Mouse (Mus musculus) stomach, postnatal 0 days (tissue): ENCODE data around the gene Tln1. TPM values are rescaled to one million over a fixed set of nuclear protein-coding genes. Genes with fewer than 3 reads are reported as not detected.

Experiments
- ATAC-seq: fragments of 200-750 bp; cut with Nextera tagmentation; 2 replicates; pipeline ENCODE4 v1.8.0; 2017; ENCODE audit not compliant: low FRiP score, low TSS enrichment
- DNase-seq: peaks from one replicate; pipeline ENCODE4 v3.0.0-alpha.2; 2016; ENCODE audit warnings: low spot score
- H3K27ac ChIP-seq: fragments of 300-500 bp; sonication (generic); replicated peaks from 2 replicates; pipeline ENCODE4 v1.5.1; 2014; ENCODE audit warnings: mild to moderate bottlenecking, control low read depth
- H3K27me3 ChIP-seq: fragments of 300-500 bp; sonication (generic); 2 replicates; pipeline ENCODE4 v1.6.1; 2014; ENCODE audit warnings: low read length; ENCODE audit not compliant: control insufficient read depth, insufficient read depth
- H3K36me3 ChIP-seq: fragments of 300-500 bp; sonication (generic); 2 replicates; pipeline ENCODE4 v1.6.1; 2014; ENCODE audit warnings: low read length, mixed read lengths; ENCODE audit not compliant: control insufficient read depth, insufficient read depth
- H3K4me1 ChIP-seq: fragments of 300-500 bp; sonication (generic); replicated peaks from 2 replicates; pipeline ENCODE4 v1.6.1; 2014; ENCODE audit warnings: antibody characterized with exemption; ENCODE audit not compliant: control insufficient read depth, insufficient read depth
- H3K4me2 ChIP-seq: fragments of 300-500 bp; sonication (generic); replicated peaks from 2 replicates; pipeline ENCODE4 v1.6.1; 2014; ENCODE audit warnings: low read depth, mild to moderate bottlenecking, control low read depth, moderate library complexity
- H3K4me3 ChIP-seq: fragments of 300-500 bp; sonication (generic); 2 replicates; pipeline ENCODE4 v1.5.1; 2014; ENCODE audit warnings: low read depth, low read length, control low read depth
- H3K9ac ChIP-seq: fragments of 300-500 bp; sonication (generic); 2 replicates; pipeline ENCODE4 v1.6.1; 2014; ENCODE audit warnings: mild to moderate bottlenecking, low read length, control low read depth, mixed read lengths
- H3K9me3 ChIP-seq: fragments of 300-500 bp; sonication (generic); 2 replicates; pipeline ENCODE4 v1.6.1; 2016; ENCODE audit warnings: low read length; ENCODE audit not compliant: control insufficient read depth
- CTCF ChIP-seq: IDR thresholded peaks from 2 replicates; pipeline ENCODE4 v1.5.1; 2016; ENCODE audit warnings: antibody characterized with exemption, low read depth, mild to moderate bottlenecking, moderate library complexity
- EP300 ChIP-seq: optimal IDR thresholded peaks from 2 replicates; pipeline ENCODE3; 2016; ENCODE audit warnings: antibody characterized with exemption
- WGBS: fragments of 180-500 bp; shearing (Covaris S2); extraction: QIAGEN DNeasy Blood & Tissue Kit; methylation state at CpG from one replicate; pipeline ENCODE4 v1.1.7; 2014; 5-methylcytosine and 5-hydroxymethylcytosine counted together
- polyA plus RNA-seq: library from polyadenylated mRNA; unstranded; fragments of >200 nt; fragmentation: Nextera tagmentation; extraction: Ambion mirVana; gene quantifications from 2 replicates; pipeline ENCODE4 v1.2.1, GENCODE M21; 2015

The Tln1 gene
- polyA plus RNA-seq, 1 experiment from 2014 or later: 60.3 TPM

GRCm38 (mm10) chr4:43549055-43549454 lies 13.4 kb downstream of the Tln1 start:
- Histone ChIP-seq H3K4me2 (no peak overlapping the region), H3K9me3 (no peaks in the 10 kb centered on the region), H3K36me3 (peaks cover 87% of the 10 kb centered on the region), H3K4me1 (no peaks in the 10 kb centered on the region), H3K27ac (no peak overlapping the region), H3K27me3 (no peaks in the 10 kb centered on the region), H3K4me3 (no peak overlapping the region), H3K9ac (no peak overlapping the region)
- TF ChIP-seq CTCF (no peak), EP300 (no peak)
- ATAC-seq: no peak
- DNase-seq: no peak
- 92% methylated on average over 12 of the region's 12 CpGs for WGBS

- TF ChIP-seq CTCF: no peak
- no peak for TF ChIP-seq EP300
- Histone ChIP-seq H3K4me3 (no peak overlapping the region), H3K36me3 (peaks cover 87% of the 10 kb centered on the region), H3K9me3 (no peaks in the 10 kb centered on the region), H3K4me2 (no peak overlapping the region), H3K4me1 (no peaks in the 10 kb centered on the region), H3K9ac (no peak overlapping the region), H3K27me3 (no peaks in the 10 kb centered on the region), H3K27ac (no peak overlapping the region)
- ATAC-seq: no peak
- DNase-seq: no peak
- WGBS: 94% methylated on average over 8 of the region's 8 CpGs
Measured at GRCm38 (mm10) chr4:43547160-43547559, 15.3 kb downstream of the Tln1 start.

- Histone ChIP-seq H3K36me3 (peaks cover 88% of the 10 kb centered on the region), H3K4me2 (no peak overlapping the region), H3K4me1 (no peaks in the 10 kb centered on the region), H3K9me3 (no peaks in the 10 kb centered on the region), H3K27ac (no peak overlapping the region), H3K9ac (no peak overlapping the region), H3K4me3 (no peak overlapping the region), H3K27me3 (no peaks in the 10 kb centered on the region)
- no peak for TF ChIP-seq CTCF
- no peak for TF ChIP-seq EP300
- ATAC-seq (no peak), DNase-seq (no peak)
- WGBS: 93% methylated on average over 12 of the region's 12 CpGs
Measured at GRCm38 (mm10) chr4:43546375-43547047, 16.0 kb downstream of the Tln1 start.

GRCm38 (mm10) chr4:43542044-43542443 lies 20.4 kb downstream of the Tln1 start:
- peaks cover 86% of the 10 kb centered on the region for H3K36me3 ChIP-seq
- no peak overlapping the region for H3K4me2 ChIP-seq
- DNase-seq (no peak), ATAC-seq (no peak)
- no peaks in the 10 kb centered on the region for H3K9me3 ChIP-seq
- no peak overlapping the region for H3K4me3 ChIP-seq
- H3K27ac ChIP-seq: no peak overlapping the region
- 77% methylated on average over 3 of the region's 3 CpGs for WGBS
- no peak overlapping the region for H3K9ac ChIP-seq
- no peaks in the 10 kb centered on the region for H3K4me1 ChIP-seq
- TF ChIP-seq EP300: no peak
- TF ChIP-seq CTCF: no peak
- H3K27me3 ChIP-seq: no peaks in the 10 kb centered on the region

GRCm38 (mm10) chr4:43536031-43536430 lies 26.5 kb downstream of the Tln1 start:
- Histone ChIP-seq H3K4me2 (no peak overlapping the region), H3K9ac (no peak overlapping the region), H3K27ac (no peak overlapping the region), H3K9me3 (no peaks in the 10 kb centered on the region), H3K4me3 (no peak overlapping the region), H3K36me3 (peaks cover 84% of the 10 kb centered on the region), H3K4me1 (no peaks in the 10 kb centered on the region), H3K27me3 (no peaks in the 10 kb centered on the region)
- 86% methylated on average over 9 of the region's 9 CpGs for WGBS
- no peak for DNase-seq
- TF ChIP-seq CTCF: no peak
- TF ChIP-seq EP300: no peak
- ATAC-seq: no peak

- DNase-seq: no peak
- 93% methylated on average over 8 of the region's 8 CpGs for WGBS
- H3K27ac ChIP-seq: no peak overlapping the region
- H3K9me3 ChIP-seq: no peaks in the 10 kb centered on the region
- H3K4me1 ChIP-seq: no peaks in the 10 kb centered on the region
- no peak overlapping the region for H3K4me3 ChIP-seq
- TF ChIP-seq EP300: no peak
- TF ChIP-seq CTCF: no peak
- ATAC-seq: no peak
- H3K9ac ChIP-seq: no peak overlapping the region
- no peaks in the 10 kb centered on the region for H3K27me3 ChIP-seq
- no peak overlapping the region for H3K4me2 ChIP-seq
- H3K36me3 ChIP-seq: peaks cover 82% of the 10 kb centered on the region
Measured at GRCm38 (mm10) chr4:43535628-43536027, 26.9 kb downstream of the Tln1 start.
